Mouse (Mus musculus) B cell, adult 2 months (primary cell): ENCODE data around the gene Hectd4.

Source experiments
- DNase-seq, 2 experiments: peaks; one replicate each; pipeline ENCODE4 v3.0.0; 2022

The Hectd4 gene

DNA sequence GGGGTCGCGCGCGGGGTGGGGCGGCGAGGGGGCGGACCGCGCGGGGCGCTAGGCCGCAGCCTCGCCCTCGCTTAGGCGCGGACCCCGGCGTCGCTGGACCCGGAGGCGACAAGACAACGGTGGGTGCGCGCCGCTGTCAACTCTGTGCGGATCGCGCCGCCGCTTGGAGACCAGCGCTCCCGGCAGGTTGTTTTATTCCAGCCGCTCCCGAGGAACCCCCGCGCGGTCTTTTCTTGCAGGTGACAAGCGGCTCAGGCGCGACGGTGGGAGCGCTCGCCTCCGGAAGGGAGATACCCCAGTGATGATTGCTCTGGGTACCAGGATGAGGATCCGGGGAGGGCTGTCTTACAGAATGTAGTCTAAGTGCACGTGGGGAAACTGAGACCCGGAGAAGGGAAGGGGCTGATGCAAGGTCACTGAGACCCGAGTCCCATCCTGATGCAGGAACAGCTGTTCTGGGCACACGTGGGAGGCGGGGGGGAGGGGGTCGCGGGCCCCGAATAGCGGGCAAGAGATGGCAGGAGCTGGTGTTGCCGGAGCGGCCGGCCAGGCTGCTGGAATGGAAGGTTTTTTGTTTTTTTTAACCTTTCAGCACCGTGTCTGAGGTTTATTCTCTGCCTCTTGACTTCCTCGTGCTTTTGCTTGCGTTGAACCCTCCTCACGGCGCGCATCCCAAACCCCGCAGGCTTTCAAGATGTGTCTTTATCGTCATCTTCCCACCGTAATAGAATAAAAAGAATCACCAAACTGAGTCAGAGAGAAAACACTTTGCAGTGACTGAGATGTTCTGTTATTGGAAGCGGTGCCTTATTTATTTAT lies 178.3 kb downstream of the Hectd4 start:
- DNase-seq: no peak

DNA sequence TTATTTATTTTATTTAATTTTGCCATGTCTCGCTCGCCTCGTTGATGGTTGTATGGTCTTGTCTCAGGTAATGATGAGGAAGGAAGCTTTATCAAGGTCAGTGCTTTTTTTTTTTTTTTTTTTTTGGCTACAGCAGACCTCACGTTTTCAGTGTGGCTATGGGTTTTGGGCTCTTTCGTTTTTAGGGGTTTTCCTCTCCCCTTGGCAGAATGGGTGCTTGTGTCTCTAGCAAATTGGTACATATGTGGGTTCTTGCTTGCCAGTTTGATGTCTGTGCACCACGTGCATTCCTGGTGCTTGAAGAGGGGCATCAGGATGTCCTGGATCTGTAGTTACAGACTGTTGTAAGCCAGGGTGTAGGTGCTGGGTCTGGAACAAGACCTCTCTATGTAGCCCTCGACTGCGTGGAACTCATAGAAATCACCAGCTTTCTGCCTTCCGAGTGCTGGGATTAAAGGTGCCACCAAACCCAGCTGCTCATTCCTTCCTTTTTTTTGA lies 179.0 kb downstream of the Hectd4 start:
- DNase-seq: no peak

DNA sequence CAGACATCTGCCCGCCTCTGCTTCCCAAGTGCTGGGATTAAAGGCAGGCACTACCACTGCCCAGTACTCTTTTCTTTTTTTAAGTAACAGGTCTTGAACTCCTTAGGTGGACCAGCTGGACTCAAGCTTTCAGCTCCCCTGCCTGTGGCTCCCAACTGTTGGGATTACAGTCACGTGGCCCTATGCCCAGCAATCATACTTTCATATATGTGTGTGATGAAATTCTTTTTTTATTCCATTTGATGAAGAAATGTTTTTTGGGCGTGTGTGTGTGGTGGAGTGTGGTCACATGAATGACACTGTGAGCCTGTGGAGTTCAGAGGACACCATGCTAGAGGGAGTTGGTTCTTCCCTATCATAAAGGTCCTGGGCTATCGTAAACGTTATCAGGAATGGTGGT lies 179.5 kb downstream of the Hectd4 start:
- DNase-seq: no peak

DNA sequence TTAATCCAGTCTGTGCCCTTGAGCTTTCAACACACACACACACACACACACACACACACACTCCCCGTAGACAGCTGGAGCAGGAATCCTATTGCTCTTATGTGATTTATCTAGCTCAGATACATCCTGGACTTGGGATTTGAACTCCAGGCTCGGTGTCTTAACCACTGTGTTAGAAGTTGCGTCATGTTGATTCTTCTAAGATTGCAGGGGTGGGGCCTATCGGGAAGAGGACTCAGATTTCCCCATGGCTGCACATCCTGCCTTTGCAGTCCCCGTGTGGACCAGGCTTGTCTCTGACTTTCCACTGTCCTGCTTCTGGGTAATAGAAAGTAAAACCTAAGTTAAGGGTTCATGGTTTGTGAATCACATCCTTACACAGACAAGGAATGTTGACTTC lies 180.0 kb downstream of the Hectd4 start:
- DNase-seq: no peak

DNA sequence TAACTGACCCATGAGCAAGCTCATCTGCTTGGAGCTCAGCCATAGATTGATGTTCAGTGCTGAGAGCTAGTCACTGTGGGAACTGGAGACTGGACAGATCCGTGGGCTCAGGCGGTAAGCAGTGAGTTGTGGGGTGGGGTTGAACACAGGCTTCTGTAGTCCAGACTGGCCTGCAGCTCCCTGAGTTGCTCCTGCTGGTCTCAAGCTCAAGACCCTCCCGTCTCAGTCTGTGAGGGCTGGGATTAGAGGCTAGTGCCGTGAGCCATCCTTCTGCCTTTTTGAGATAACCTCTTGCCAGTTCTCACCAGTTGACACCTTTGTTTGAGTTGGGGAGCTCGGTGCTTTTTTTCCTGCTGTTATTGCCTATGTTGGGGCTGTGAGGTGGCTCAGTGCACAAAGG lies 180.8 kb downstream of the Hectd4 start:
- DNase-seq: no peak

DNA sequence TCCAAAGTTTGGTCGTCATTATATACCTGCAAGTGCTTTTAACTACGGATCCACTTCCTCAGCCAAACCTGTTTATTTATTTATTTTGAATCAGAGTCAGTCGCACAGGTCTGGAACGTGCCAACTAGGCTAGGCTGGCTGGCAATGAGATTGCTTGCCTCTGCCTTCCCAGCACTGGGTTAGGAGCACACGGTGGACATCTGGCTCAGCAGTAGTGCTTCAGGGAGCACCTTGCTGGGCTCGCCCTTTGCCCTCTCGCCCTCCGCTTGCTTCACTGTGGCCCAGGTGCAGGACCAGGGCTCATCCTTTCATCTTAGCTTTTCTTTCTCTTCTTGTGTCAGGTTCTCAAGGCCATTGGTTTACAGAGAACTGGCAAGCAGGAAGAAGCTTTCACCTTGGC lies 187.8 kb downstream of the Hectd4 start:
- DNase-seq: no peak

DNA sequence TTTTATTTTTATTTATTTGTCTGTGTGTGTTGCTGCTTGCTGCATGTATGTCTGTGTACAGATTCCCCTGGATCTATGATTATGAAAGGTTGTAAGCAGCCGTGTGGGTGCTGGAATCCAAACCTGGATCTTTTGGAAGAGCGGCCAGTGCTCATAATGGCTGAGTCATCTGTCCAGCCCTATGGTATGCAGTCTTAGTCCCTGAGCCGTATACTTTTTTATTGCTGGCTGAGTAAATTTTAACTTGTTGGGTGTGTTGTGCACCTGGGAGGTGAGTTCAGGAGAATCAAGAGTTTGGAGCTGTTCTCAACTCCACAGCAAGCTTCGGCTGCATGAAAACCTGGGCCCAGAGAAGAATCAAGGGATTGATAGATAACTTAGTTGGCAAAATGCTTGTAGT lies 191.0 kb downstream of the Hectd4 start:
- DNase-seq: no peak
